Mouse (Mus musculus) testis, postnatal 10 days (tissue): ENCODE measurements around the gene Olfr958.

ENCODE experiments used
- DNase-seq: peaks from one replicate; pipeline ENCODE4 v3.0.0; 2021; ENCODE audit warnings: low spot score

Gene Olfr958

DNA sequence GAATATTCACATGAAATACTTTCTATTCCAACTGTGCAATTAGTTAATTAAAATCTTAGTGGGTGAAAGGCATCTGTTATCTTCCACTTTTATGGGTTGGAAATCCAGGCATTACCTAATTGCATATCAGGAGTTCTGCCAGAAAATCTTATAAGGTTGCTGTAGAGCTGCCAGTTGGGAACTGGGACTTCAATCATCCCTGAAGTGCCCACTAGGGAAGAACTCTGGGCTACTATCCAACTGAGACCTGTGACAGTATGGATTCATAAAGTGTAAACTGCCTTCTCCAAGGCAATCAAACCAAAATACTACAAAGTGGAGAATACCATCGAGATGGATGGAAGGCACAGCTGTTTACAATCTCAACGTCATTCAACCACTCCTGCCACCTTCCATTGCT, at the start of gene Olfr958:
Gene Olfr958 (minus strand): TSS at position 109 of the 400 bp plus-strand sequence.
- DNase-seq = no peak

DNA sequence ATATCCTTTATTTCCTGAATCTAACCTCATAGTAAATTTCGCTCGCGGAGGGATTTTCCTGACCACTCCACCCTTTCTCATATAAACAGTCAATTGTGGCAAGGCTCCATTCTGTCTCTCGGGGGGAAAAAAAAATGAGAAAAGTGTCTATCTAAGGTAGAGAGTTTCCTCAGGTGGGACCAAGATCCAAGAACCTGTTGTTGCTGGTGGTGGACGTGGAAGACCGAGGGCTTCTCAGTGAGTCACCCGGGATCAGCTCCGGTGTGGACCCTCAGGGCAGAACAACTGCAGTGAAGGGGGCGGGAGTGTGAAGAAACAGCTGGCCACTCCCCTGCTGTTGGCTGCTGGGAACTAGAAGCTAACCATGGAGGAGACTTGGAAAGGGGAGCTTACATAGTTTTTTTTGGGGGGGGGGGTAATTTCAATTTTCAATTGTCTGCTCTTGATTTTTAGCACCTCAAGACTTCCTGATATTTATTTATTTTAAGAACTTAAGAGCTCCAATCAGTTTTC, 49.5 kb upstream of the Olfr958 start:
- peak; percentile 48 for DNase-seq

GRCm38 (mm10) chr9:39602536-39603332, 48.9 kb upstream of the Olfr958 start:
- DNase-seq = no peak

GRCm38 (mm10) chr9:39577050-39577449, 23.2 kb upstream of the Olfr958 start:
- no peak for DNase-seq

DNA sequence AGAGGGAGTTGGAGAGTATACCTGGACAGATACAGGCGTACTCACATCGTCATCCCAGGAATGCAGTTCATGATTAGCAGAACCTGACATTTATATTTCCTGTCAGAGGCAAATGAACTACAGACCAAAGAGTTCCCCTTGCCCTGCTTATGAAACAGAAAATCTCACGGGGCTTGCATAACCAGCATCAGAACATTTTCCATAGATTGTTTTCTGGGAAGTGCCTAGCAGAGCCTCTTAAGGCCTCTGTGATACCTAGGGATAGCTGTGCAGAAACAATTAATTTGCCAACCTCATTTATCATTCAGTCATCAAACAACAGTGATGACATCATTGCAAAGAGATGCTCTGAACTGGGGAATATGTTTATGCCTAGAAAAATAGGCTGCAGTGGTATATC, 21.6 kb upstream of the Olfr958 start, which contains the start of gene Olfr959:
Gene Olfr959 (minus strand): TSS at position 101 of the 400 bp plus-strand sequence.
- DNase-seq = no peak

DNA sequence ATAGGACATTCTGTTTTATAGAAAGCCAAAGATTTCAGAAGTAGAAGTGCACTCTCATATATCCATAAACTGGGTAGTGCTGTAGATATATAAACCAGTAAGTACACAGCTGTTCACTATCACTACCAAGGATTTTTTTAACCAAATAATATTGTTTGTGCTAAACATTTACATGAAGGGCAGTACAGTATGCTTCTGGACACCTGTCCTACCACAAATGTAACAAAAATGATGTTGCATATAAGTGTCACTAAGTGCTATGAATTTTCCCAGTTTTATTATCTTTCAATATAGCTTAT, 4.4 kb upstream of the Olfr958 start:
- DNase-seq = no peak

- DNase-seq = no peak
Observed at GRCm38 (mm10) chr9:39557529-39558348, 3.9 kb upstream of the Olfr958 start.

GRCm38 (mm10) chr9:39550806-39551205, 3.0 kb downstream of the Olfr958 start:
- DNase-seq = no peak

DNA sequence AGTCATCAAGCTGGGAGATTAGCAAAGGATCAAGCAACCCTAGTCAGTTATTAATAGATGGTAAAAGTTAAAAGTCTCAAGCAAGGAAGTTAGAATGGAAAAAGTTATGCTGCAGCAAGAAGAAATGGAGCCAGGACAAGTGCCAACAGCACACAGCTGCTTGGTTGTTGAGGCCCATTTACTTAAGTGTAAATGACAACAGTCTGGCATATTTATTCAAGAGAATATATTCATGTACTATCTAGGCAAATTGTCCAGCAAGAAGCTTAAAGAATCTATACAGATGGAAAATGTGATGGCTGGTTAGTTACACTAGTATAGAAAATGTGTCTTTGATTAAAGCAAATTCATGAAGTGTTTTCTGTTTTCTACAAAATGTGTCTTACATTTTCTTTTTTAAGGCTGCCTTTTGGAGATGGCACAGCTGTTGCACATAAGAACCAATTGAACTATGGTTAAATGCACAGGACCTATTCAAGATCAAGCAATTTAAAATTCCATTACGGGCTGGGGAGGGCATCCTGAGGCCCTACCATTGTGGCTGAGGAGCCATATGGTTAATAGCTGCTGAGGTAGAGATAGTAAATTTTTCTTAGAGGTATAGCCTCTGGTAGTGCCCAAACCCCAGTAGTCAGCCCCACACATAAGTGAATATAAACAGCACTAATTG, 30.1 kb downstream of the Olfr958 start:
- no peak for DNase-seq

DNA sequence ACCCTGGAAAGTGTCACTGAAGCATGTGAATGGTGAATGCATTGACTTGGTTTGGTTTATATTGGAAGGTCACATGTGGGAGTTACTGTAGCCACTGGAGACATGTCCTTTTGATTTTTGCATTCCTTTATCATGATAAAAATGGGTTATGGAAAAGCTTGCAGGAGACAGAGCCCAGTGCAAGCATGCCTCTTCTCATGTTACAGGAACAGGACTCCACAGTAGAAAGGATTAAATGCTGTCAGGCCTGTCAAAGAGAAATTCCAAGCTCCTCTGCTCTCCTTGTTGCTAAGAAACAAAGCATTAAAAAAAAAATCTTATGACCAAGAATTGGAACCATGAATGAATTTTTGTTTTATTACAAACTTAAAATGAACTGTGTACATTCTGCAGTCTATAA, 35.3 kb downstream of the Olfr958 start:
- DNase-seq = no peak

GRCm38 (mm10) chr9:39515531-39515930, 38.3 kb downstream of the Olfr958 start, which contains the start of gene Olfr957:
Gene Olfr957 (minus strand): TSS chr9:39515809.
- DNase-seq = no peak

DNA sequence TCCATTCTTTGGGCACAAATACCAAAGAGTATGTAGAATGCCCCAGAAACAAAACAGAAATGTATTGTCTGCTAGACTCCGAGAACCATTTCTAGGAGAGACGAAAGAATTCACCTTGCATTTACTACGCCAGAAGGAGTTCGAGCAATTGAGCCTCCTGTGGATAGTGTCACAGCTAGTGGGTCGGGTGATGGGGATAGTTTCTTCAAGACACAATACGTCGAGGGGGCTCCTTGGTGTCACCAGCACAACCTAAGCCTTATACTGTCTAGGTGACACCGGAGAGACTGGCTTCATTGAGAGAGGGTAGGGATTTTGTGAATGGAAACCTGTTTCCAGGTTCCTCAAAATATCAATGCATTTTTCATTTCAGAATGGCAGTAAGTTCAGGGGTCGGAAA, 44.4 kb downstream of the Olfr958 start:
- DNase-seq = no peak

GRCm38 (mm10) chr9:39508998-39509397, 44.9 kb downstream of the Olfr958 start:
- DNase-seq = peak; percentile 68
